10 mouse cellular contexts compared by ENCODE assay signal in the genomic region with DNA sequence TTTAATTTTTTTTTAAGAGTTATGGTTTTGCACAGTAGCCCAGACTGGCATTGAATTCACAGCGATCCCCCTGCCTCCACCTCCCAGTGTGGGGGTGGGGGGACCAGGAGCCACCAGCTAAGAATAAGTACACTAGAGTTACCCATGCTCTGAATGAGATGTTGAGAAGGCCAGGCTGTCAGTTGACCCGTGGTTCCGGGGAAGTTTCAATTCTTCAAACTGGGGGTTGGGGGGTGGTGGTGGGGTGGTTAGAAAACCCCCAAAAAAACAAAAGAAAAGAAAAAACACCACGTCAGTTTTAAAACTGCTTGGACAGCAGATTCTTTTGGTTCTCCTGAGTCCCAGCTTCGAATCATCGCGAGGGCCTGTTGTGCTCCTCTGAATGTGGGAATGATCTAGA. TPM values are rescaled to one million over a fixed set of nuclear protein-coding genes. Genes with fewer than 3 reads are reported as not detected.
DNase-seq lines count a peak whose midpoint lies in the region; ATAC-seq and TF ChIP-seq lines count a peak whose summit lies in the region.
"Had no signal": no experiment of that assay in that cellular context is flagged by ENCODE, and none has a peak within 500 bp of the region (broad histone marks: within the 10 kb centered on the region; RNA-seq: fewer than 3 reads in every experiment).

No protein-coding gene starts in this region.

- H3K27ac ChIP-seq in heart, embryonic 15.5 days: no peak overlapping the region
- no peak overlapping the region for H3K27ac ChIP-seq in embryonic facial prominence, embryonic 10.5 days (replicated peaks)
- no peak overlapping the region for H3K27ac ChIP-seq in hindbrain, postnatal 0 days
- no peak overlapping the region for H3K27ac ChIP-seq in midbrain, postnatal 0 days (ENCODE audit: low read depth, low read length)

- peak overlapping the region; percentile 57; the same call in 1 of the 2 replicates for H3K4me3 ChIP-seq in heart, embryonic 15.5 days
- peak overlapping the region; percentile 73 for H3K4me3 ChIP-seq in embryonic facial prominence, embryonic 10.5 days
- H3K4me3 ChIP-seq in hindbrain, postnatal 0 days (ENCODE audit: low read length): no peak overlapping the region
- H3K4me3 ChIP-seq in midbrain, postnatal 0 days (ENCODE audit: low read depth, low read length): no peak overlapping the region

- TF ChIP-seq CTCF in hindbrain, postnatal 0 days (IDR thresholded peaks at IDR 0.05; ENCODE audit: low read depth): no peak
- no peak for TF ChIP-seq CTCF in midbrain, postnatal 0 days (IDR thresholded peaks at IDR 0.05)

- peak overlapping the region; percentile 93 for H3K4me2 ChIP-seq in heart, embryonic 15.5 days
- H3K4me2 ChIP-seq in hindbrain, postnatal 0 days (ENCODE audit: low read depth, low read length): peak overlapping the region; percentile 92
- H3K4me2 ChIP-seq in midbrain, postnatal 0 days (ENCODE audit: low read depth, low read length, poor library complexity, severe bottlenecking): peak overlapping the region; percentile 94; the same call in 1 of the 2 replicates

- H3K36me3 ChIP-seq in heart, embryonic 15.5 days: no peaks in the 10 kb centered on the region
- no peaks in the 10 kb centered on the region for H3K36me3 ChIP-seq in embryonic facial prominence, embryonic 10.5 days (replicated peaks)
- no peaks in the 10 kb centered on the region for H3K36me3 ChIP-seq in hindbrain, postnatal 0 days (ENCODE audit: insufficient read depth, low read length)
- H3K36me3 ChIP-seq in midbrain, postnatal 0 days (ENCODE audit: insufficient read depth, low read length): no peaks in the 10 kb centered on the region

- H3K27me3 ChIP-seq in heart, embryonic 15.5 days: no peaks in the 10 kb centered on the region; the same call in 1 of the 2 replicates
- peaks cover 22% of the 10 kb centered on the region for H3K27me3 ChIP-seq in embryonic facial prominence, embryonic 10.5 days (replicated peaks; ENCODE audit: low read depth, poor library complexity, severe bottlenecking)
- H3K27me3 ChIP-seq in hindbrain, postnatal 0 days (ENCODE audit: insufficient read depth, low read length): no peaks in the 10 kb centered on the region
- H3K27me3 ChIP-seq in midbrain, postnatal 0 days (ENCODE audit: insufficient read depth, low read length): no peaks in the 10 kb centered on the region; the same call in 1 of the 2 replicates

- ATAC-seq in heart, embryonic 15.5 days (replicated peaks; ENCODE audit: insufficient number of reproducible peaks, insufficient read depth, low FRiP score, low read depth): no peak
- ATAC-seq in hindbrain, postnatal 0 days: no peak
- ATAC-seq in midbrain, postnatal 0 days (ENCODE audit: low FRiP score): no peak

- H3K4me1 ChIP-seq in heart, embryonic 15.5 days (replicated peaks): peaks cover 15% of the 10 kb centered on the region
- H3K4me1 ChIP-seq in embryonic facial prominence, embryonic 10.5 days: peaks cover 25% of the 10 kb centered on the region
- 0 out of 2 replicates have a peak, but pooled peaks cover 10% of the 10 kb centered on the region for H3K4me1 ChIP-seq in hindbrain, postnatal 0 days (ENCODE audit: insufficient read depth, low read length)
- H3K4me1 ChIP-seq in midbrain, postnatal 0 days (ENCODE audit: insufficient read depth, low read length): peaks cover 8% of the 10 kb centered on the region

- no peaks in the 10 kb centered on the region for H3K9me3 ChIP-seq in heart, embryonic 15.5 days (replicated peaks)
- no peaks in the 10 kb centered on the region for H3K9me3 ChIP-seq in embryonic facial prominence, embryonic 10.5 days
- H3K9me3 ChIP-seq in hindbrain, postnatal 0 days (ENCODE audit: low read length): no peaks in the 10 kb centered on the region
- H3K9me3 ChIP-seq in midbrain, postnatal 0 days (ENCODE audit: low read length): no peaks in the 10 kb centered on the region

- WGBS in heart, embryonic 15.5 days: 35% methylated on average over 7 of the region's 7 CpGs
- 39% methylated on average over 7 of the region's 7 CpGs for WGBS in embryonic facial prominence, embryonic 10.5 days
- WGBS in hindbrain, postnatal 0 days: 40% methylated on average over 7 of the region's 7 CpGs
- WGBS in midbrain, postnatal 0 days: 44% methylated on average over 7 of the region's 7 CpGs

- H3K9ac ChIP-seq in heart, embryonic 15.5 days: no peak overlapping the region
- H3K9ac ChIP-seq in hindbrain, postnatal 0 days (replicated peaks; ENCODE audit: low read length): peak overlapping the region; percentile 45; the same call in 1 of the 2 replicates
- H3K9ac ChIP-seq in midbrain, postnatal 0 days (replicated peaks; ENCODE audit: low read length, poor library complexity, severe bottlenecking): no peak overlapping the region

- DNase-seq in heart, postnatal 4 days: no peak
- no peak for DNase-seq in embryonic facial prominence, embryonic 10.5 days (ENCODE audit: low spot score)
- no peak for DNase-seq in hindbrain, postnatal 0 days (ENCODE audit: low spot score)
- no peak for DNase-seq in midbrain, postnatal 0 days (ENCODE audit: low spot score)
- DNase-seq in adrenal gland, adult 18-20 months (ENCODE audit: low spot score in 2 of 2): no peak
- DNase-seq in thymus, postnatal 0 days (ENCODE audit: low spot score): no peak
- DNase-seq in thymus, postnatal 25 days: no peak
- DNase-seq: cerebellum, postnatal 25 days; right cerebral cortex, postnatal 25 days had no signal

RNA-seq across cellular contexts. Expression of gene Tmem26, which starts 0.4 kb away (rescaled TPM):
- polyA plus RNA-seq in heart, embryonic 15.5 days (2015; fragmentation: Nextera tagmentation; extraction: Ambion mirVana): 4.0 and 5.6 TPM in 2 replicates
- 1 to 10 TPM; 2.1 to 2.2 TPM for total RNA-seq in heart, postnatal 4 days (2021)
- 4.2 and 10.2 TPM in 2 replicates for polyA plus RNA-seq in embryonic facial prominence, embryonic 10.5 days (2016; fragmentation: Nextera tagmentation; extraction: Ambion mirVana)
- 6.6 and 6.8 TPM in 2 replicates for total RNA-seq in hindbrain, postnatal 0 days (2014; rRNA removed)
- 4.7 and 5.0 TPM in 2 replicates for polyA plus RNA-seq in hindbrain, postnatal 0 days (2015; fragmentation: Nextera tagmentation; extraction: Ambion mirVana)
- total RNA-seq in midbrain, postnatal 0 days (2014; rRNA removed): 9.4 and 10.7 TPM in 2 replicates
- 5.7 and 6.2 TPM in 2 replicates for polyA plus RNA-seq in midbrain, postnatal 0 days (2015; fragmentation: Nextera tagmentation; extraction: Ambion mirVana)
- total RNA-seq in adrenal gland, adult 18-20 months (2021): 1 to 10 TPM; 4.6 to 5.7 TPM
- 2.6 and 3.1 TPM in 2 replicates for polyA plus RNA-seq in thymus, postnatal 0 days (2015; fragmentation: Nextera tagmentation; extraction: Ambion mirVana)

Comparison
In these comparisons a context has a peak if more than half of its experiments do, and no peak if none do; other contexts are left out.
1. H3K4me3 ChIP-seq: peak in heart, embryonic 15.5 days (single experiment) and embryonic facial prominence, embryonic 10.5 days (single experiment); none in hindbrain, postnatal 0 days (single experiment) and midbrain, postnatal 0 days (single experiment).
2. Peak in every context shown above with its lines, with median percentiles within 50 percentile points of each other: H3K4me2 ChIP-seq.